Mouse (Mus musculus) kidney, postnatal 4 days (tissue): ENCODE measurements around the gene Gm34653.
A peak's percentile ranks its signal among the peaks of the same experiment; 100 is the strongest.
"Not testable (repeated sequence)": the region's sequence is repeated elsewhere in the genome, so short reads cannot be mapped to it uniquely, and the experiment has no call there.

Source experiments
- DNase-seq, 2 experiments: peaks; one replicate each; pipeline ENCODE4 v3.0.0; 2021; ENCODE audit warnings: mixed read lengths in 2 of 2

Gm34653 gene

GRCm38 (mm10) chr2:34818492-34818891 lies 14.3 kb upstream of the Gm34653 start:
- DNase-seq: no peak

DNA sequence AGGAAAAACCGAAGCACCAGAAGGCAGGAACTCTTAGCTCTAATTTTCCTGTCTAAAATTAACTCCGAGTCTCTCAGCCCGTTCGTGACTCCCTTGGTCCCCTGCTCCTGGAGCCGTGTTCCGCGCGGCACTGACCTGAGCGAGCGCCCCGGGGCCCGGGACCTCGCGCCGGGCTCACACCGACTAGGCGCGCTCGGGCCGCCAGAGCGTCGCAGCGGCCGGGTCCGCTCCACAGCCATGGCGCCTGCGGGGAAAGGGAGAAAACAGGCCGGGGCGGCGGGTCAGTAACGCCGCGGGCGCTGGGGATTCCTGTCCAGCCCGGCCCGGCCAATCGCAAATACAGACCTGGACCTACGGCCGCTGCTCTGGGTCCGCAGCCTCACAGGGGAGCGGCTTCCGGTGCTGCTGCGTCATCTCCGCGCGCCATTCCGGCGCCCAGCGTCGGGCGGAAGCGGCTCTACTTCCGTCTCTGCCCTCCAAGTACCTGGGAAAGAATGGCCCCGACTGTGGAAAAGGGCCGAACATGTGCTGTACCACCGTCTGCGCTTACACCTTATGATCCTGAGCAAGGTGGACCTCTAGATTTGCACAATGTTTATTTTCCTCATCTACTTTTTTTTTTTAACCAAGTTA lies 6.9 kb upstream of the Gm34653 start, which contains the start of gene Fbxw2:
Gene Fbxw2 (minus strand): TSS at position 485 of the 633 bp plus-strand sequence.
- peak; percentile 96 for DNase-seq

DNA sequence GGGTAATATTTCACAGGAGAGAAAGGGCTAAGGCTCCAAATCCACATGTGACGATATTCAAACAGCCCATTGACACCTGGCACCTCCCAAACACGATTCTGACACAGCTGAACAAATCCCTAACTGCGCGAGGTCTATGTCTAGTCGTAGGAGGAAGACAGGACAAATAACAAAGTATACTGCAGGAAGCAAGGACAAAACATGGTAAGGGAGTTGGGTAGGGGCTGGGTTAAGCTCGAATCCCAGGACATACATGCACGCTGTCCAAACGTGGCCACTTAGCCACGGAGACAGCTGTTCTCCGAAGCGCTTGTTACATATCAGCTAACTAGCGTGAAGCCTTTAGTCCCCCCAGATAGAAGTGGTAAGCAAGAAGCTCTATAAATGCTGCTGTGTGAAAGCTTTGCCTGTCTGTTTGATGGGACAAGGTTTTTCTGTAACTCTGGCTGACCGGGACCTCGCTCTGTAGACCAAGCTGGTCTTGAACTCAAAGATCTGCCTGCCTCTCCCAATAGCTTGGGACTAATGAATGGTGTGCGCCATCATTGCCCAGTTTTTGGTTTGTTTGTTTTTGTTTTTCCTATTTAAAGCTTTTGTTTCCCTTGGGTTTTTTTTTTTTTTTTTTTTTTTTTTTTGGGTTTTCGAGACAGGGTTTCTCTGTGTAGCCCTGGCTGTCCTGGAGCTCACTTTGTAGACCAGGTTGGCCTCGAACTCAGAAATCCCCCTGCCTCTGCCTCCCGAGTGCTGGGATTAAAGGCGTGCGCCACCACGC lies 6.2 kb upstream of the Gm34653 start:
- peak in 1 of 2 experiments; percentile 8 for DNase-seq

GRCm38 (mm10) chr2:34827591-34827990 lies 5.2 kb upstream of the Gm34653 start:
- DNase-seq: no peak

- DNase-seq: no peak
Measured at GRCm38 (mm10) chr2:34828026-34828425, 4.8 kb upstream of the Gm34653 start.

DNA sequence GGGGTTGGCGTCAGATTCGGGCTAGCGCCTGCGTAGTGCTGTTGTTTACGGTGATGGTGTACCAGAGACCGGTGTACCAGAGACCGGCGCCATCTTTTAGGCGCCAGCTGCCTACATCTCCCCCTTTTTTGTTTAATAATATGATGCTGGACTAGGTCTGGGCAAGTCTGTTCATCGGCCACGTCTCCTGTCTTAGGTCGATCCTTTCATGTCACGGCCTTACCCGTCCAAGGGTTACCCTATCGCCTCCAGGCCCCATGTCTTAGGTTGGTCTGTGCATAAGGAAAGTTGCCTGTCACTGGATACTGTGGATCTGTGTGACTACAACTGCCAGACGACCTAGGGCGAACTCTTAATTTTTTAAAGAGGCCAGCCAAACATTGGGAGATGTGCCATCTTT lies 2.7 kb upstream of the Gm34653 start:
- not testable (repeated sequence) for DNase-seq

DNA sequence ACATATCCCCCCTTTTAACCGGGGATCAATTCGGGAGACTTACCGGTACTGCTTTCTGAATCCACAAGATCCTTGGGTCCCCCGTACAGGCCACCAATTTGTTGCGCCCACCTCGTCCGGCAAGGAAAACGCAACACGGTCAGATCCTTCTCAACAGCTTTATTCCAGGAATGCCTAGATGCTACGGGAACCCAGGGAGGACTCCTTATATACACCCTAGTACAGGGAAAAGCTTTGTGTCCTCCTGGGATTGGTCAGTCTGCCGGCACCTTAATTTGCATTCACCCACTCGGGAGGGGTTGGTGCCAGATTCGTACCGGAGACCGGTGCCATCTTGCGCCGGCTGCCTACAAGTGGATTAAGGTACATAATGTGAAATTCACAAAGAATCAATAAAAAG lies 817 bp downstream of the Gm34653 start:
- no peak for DNase-seq

- DNase-seq: no peak
Measured at GRCm38 (mm10) chr2:34835669-34836068, 2.9 kb downstream of the Gm34653 start.

DNA sequence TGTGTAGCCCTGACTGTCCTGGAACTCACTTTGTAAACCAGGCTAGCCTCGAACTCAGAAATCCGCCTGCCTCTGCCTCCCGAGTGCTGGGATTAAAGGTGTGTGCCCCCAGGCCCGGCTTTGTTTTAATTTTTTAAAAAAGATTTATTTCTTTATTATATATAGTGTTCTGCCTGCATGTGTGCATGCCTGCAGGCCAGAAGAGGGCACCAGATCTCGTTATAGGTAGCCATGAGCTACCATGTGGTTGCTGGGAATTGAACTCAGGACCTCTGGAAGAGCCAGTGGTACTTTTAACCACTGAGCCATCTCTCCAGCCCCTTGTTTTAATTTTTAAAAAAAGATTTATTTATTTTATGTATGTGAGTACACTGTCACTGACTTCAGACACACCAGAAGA lies 7.3 kb downstream of the Gm34653 start:
- not testable (repeated sequence) for DNase-seq

- no peak for DNase-seq
Measured at GRCm38 (mm10) chr2:34841706-34842105, 8.9 kb downstream of the Gm34653 start.

DNA sequence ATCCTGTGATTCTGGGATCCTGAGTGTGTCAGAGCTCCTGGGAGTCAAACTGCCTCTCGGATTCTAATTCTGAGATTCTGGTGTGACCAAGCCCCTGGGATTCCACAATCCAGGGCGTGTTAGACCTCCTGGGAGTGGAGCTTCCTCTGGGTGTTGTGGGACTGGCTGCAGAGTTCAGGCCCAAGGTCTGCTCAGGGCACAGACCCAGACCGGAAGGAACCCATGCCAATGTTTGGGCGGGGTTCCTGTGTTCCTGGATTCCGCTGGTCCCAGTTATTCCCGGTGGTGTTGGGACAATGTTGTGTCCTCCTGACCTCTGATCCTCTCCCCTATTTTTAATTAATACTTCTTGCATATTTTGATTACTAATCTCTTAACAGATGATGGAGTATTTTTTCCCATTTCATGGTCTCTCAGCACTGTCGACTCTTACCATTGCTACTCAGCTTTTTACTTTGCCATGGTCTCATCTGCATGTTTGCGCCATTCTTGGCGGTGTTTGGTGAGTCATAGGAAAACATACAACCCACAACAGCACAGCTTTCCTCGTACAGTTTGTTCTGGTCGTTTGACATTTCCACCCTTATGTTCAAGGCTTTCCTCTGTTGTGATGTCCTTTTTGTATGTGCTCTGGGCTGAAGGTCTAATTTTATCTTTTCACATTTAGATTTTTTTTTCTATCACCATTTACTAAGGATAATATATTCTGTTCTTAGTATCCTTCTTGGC lies 10.6 kb downstream of the Gm34653 start:
- DNase-seq: peak; percentile 30 to 47

DNA sequence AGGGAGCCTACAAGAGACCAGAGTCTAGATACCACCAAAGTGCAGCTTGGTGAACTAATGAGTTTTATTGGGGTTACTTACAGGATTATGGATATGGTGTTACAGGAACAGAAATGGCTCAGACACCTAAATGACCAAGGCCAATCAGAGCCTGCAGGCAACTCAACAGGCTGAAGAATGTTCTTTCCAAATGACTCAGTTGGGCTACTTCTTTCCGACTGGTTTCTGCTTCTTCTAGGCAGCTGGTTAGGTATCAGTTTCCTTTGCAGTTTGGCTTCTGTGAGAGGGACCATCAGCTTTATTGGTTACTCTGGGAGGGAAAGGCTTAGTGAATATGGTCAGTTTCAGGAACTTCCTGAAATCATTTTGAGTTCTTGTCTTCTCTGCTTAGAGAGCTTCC lies 14.9 kb downstream of the Gm34653 start:
- DNase-seq: no peak

DNA sequence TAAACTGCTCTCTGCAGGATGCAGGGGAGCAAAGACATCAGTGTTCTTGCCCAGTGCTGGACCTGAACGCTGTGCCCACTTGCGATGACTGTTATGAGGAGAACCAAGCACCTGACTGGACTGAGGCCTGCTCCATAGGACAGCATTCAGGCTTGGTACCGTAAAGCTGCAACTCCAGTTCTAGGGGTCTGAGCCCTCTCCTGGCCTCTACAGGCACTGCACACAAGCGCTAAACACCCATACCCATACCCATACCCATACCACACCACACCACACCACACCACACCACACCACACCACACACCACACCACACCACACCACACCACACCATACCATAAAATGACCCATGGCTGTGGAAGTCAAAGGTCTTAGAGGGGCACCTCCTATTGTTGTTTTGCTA lies 22.5 kb downstream of the Gm34653 start:
- DNase-seq: peak; percentile 15 to 21

DNA sequence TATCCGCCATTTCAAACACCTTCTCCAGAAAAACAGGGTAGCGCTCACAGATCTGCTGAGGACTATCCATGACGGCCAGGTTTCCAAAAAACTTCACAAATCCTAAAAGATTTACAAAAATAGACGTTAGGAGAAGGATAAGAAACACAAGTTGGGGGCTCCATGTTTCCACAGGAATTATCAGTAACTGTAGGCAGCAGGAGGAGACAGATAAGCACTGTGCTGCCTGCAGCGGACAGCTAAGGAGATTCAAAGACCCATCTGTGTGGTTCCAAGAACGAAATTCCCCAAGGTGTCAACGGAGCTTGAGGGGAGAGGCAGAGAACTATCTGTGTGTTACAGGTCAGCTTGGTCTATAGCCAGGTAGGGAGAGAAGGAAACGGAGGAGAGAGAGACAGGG lies 24.9 kb downstream of the Gm34653 start:
- DNase-seq: no peak

GRCm38 (mm10) chr2:34869680-34870079 lies 36.9 kb downstream of the Gm34653 start:
- no peak for DNase-seq

DNA sequence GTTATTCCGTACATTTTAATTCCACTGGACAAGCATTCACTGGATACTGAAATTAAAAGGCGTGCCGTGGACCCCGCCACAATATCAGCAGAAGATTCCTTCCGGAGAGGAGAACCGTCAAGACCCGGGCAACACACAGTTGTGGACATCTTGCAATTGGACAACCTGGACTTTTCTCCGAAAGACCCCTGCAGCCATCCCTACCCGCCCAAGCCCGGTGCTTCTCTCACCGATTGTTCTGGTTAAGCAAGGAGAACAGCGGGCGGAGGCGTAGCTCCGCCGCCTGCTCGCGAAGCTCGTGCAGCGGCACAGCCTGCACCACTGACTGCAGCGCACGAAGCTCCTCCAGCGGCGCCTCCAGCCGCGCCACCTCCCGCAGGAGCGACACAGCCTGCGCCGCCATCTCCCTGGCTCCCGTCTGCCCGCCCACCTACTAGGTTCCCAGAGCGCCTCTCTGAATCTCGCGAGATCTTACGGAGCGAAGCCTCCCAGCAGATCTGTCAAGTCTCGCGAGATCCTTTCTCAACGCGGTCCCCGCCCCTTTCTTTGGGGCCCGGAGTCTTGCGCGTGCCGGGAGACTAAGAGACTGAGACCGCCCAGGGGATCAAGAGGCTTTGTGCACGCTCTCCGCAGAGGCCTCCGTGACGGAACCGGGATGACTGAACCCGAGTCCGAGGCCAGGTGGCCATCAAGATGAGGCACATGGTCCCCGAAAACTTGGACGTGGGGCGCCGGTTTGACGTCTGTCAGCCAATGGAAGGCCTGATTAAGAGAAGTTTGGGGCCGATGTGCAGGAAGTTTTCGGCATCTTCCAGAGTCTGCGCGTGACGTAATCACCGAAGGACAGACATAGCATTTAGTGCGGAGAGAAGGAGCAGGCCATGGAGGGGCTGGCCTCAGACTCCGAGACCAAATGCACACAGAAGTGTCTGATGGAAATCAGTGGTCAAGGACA lies 38.0 kb downstream of the Gm34653 start:
- DNase-seq: peak; percentile 93 to 96

DNA sequence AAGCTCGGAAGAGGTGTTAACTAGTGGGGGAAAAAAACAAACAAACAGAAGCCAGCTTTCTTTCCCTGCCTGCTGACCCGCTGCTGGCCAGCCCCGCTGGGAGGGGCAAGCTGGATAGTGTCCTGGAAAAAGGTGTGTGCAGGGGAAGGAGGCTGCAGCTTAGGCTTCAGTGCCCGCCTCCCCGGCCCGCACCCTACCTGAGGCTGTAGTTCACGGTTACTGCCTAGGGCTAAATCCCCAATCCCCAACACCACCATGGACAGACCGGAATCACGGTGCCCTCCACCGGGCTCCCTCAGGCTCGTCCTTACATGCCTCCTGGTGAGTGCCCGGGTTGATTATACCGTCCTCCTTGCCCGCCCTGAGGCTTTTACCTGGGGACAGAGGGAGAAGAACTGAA lies 41.5 kb downstream of the Gm34653 start, which contains the start of gene Cutal:
Gene Cutal (plus strand): TSS at position 126 of the 400 bp plus-strand sequence.
- DNase-seq: peak; percentile 58 to 76

GRCm38 (mm10) chr2:34874816-34875345 lies 42.1 kb downstream of the Gm34653 start, which contains the start of gene Psmd5:
Gene Psmd5, minus strand, starts transcription at chr2:34874968.
- DNase-seq: peak in 1 of 2 experiments; percentile 38

- DNase-seq: no peak
Measured at GRCm38 (mm10) chr2:34880054-34880453, 47.2 kb downstream of the Gm34653 start.

DNA sequence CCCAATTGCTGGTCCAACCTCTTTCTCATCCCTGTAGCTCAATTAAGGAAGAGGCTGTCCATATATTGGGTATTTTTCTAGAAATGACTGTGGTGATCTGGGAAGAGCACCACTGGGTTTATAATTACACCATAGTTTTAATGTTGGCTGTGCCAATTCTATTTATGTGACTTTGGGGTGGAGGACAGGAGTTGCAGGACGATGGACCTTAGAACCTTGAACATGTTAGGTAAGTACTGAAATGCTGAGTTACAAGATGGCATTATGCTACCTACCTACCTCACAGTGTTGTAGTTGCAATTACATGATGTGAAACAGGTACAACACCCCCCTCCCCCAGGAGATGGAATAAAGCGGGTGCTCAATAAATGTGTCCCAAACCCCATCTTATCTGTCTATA lies 50.0 kb downstream of the Gm34653 start:
- DNase-seq: no peak

DNA sequence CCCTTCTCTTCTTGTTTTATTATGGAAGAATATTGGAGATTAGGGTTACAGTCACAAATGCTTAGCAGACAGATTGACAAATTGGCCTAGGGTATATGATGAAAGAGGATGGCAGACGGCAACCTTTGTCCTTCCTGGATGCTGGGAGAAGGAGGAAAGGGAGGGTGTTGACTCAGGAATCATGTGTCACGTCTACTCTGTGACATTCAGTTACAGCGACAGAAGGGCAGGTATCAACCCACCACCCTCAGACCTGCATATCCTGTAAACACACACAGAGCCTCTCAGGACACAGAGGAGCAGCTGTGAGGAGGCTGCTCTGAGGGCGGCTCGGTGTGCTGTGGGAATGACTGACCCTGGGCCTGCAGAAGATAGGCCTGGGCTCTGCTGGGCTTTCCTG lies 50.4 kb downstream of the Gm34653 start:
- DNase-seq: no peak

GRCm38 (mm10) chr2:34884186-34884585 lies 51.4 kb downstream of the Gm34653 start:
- DNase-seq: no peak
